Mouse (Mus musculus) ES-Bruce4 (cell line): ENCODE results near the gene Plpp2.

Source experiments
- CTCF ChIP-seq: IDR thresholded peaks from one replicate; pipeline ENCODE4 v1.8.1; 2011; ENCODE audit warnings: low read depth, low read length
- POLR2A ChIP-seq: IDR thresholded peaks from one replicate; pipeline ENCODE4 v1.8.1; 2011; ENCODE audit warnings: low read length; ENCODE audit not compliant: insufficient read depth

GRCm38 (mm10) chr10:79556951-79557350 is 23.4 kb upstream of the Plpp2 start:
- no peak for TF ChIP-seq CTCF
- no peak for TF ChIP-seq POLR2A
